Mouse (Mus musculus) liver, postnatal 0 days (tissue): ENCODE measurements around the gene Adamtsl2.

Experiments used
- CTCF ChIP-seq: sonication (generic); IDR thresholded peaks from 2 replicates; pipeline ENCODE4 v1.5.1; 2016; ENCODE audit warnings: antibody characterized with exemption, low read depth
- EP300 ChIP-seq: IDR thresholded peaks from 2 replicates; pipeline ENCODE4 v1.6.1; 2016; ENCODE audit warnings: antibody characterized with exemption, low read depth, mild to moderate bottlenecking

- no peak for TF ChIP-seq CTCF
- peak; percentile 72; the same call in 1 of the 2 replicates for TF ChIP-seq EP300
These were observed 9.0 kb downstream of the Adamtsl2 start for GRCm38 (mm10) chr2:27088071-27088644.
